Mouse (Mus musculus): ENCODE data around the gene Ly9. TPM values are rescaled to one million over a fixed set of nuclear protein-coding genes. Genes with fewer than 3 reads are reported as not detected.
A peak's percentile ranks its signal among the peaks of the same experiment; 100 is the strongest.

Gene Ly9
- total and polyA plus RNA-seq, 3 experiments, result 43.6 to 68.6 (median 57.8) TPM

GRCm38 (mm10) chr1:171552230-171552629 lies 55.0 kb downstream of the Ly9 start:
- no peaks in the 10 kb centered on the region for H3K27me3 ChIP-seq (replicated peaks)
- DNase-seq (ENCODE audit: extremely low read depth), result no peak
- in situ Hi-C loops (cut with MboI; ENCODE audit: low pct_ligation_motif_present, low pct_unique_long_range_greater_than_20kb, low sequenced_read_pairs) (no loop called here), dilution Hi-C loops (cut with MboI; ENCODE audit: extremely low pct_ligation_motif_present, extremely low pct_unique_long_range_greater_than_20kb, low sequenced_read_pairs) (no loop called here)
- TF ChIP-seq UBTF (IDR thresholded peaks at IDR 0.05; ENCODE audit: low read depth, low read length) (no peak), MAFK (IDR thresholded peaks at IDR 0.05; ENCODE audit: insufficient replicate concordance, low read length) (no peak), ZC3H11A (IDR thresholded peaks at IDR 0.05; ENCODE audit: low read depth, low read length) (no peak), SIN3A (IDR thresholded peaks at IDR 0.05; ENCODE audit: low read length) (no peak), POLR2AphosphoS2 (IDR thresholded peaks at IDR 0.05; ENCODE audit: low read depth, low read length) (no peak), USF2 (conservative IDR thresholded peaks at IDR 0.05; ENCODE audit: low read depth, low read length) (no peak), PAX5 (IDR thresholded peaks at IDR 0.05; ENCODE audit: low read length) (no peak), NRF1 (IDR thresholded peaks at IDR 0.05; ENCODE audit: low read depth, low read length) (no peak), POLR2A (IDR thresholded peaks at IDR 0.05; ENCODE audit: low read depth, low read length) (no peak), CHD2 (IDR thresholded peaks at IDR 0.05; ENCODE audit: low read length) (no peak), NELFE (IDR thresholded peaks at IDR 0.05; ENCODE audit: low read depth, low read length) (no peak), EP300 (IDR thresholded peaks at IDR 0.05; ENCODE audit: low read length) (no peak), KAT2A (IDR thresholded peaks at IDR 0.05; ENCODE audit: insufficient replicate concordance, low read length) (no peak), IRF4 (IDR thresholded peaks at IDR 0.05; ENCODE audit: low read depth, low read length) (no peak), HCFC1 (IDR thresholded peaks at IDR 0.05; ENCODE audit: low read depth, low read length) (no peak), CHD1 (IDR thresholded peaks at IDR 0.05; ENCODE audit: low read depth, low read length) (no peak), CTCF (conservative IDR thresholded peaks at IDR 0.05 in 1 of 2, IDR thresholded peaks at IDR 0.05 in 1 of 2; ENCODE audit: low read depth in 2 of 2, low read length in 2 of 2) (no peak), ELF1 (IDR thresholded peaks at IDR 0.05; ENCODE audit: low read depth, low read length) (no peak), JUN (IDR thresholded peaks at IDR 0.05; ENCODE audit: insufficient read depth, low read depth, low read length) (no peak), MAX (IDR thresholded peaks at IDR 0.05; ENCODE audit: low read length) (no peak)
- no peak overlapping the region for H3K4me2 ChIP-seq (ENCODE audit: insufficient read depth, low read depth, poor library complexity, severe bottlenecking)
- no peak overlapping the region for H3K9ac ChIP-seq (ENCODE audit: insufficient read depth, low read depth)
- no peaks in the 10 kb centered on the region for H3K36me3 ChIP-seq (replicated peaks in 1 of 2; ENCODE audit: control insufficient read depth in 1 of 2, insufficient read depth in 1 of 2, low read length in 1 of 2)
- no peaks in the 10 kb centered on the region for H3K79me2 ChIP-seq (replicated peaks; ENCODE audit: control insufficient read depth, extremely low read depth, insufficient read depth, poor library complexity, severe bottlenecking)
- peaks cover 2% of the 10 kb centered on the region for H3K9me3 ChIP-seq (replicated peaks; ENCODE audit: low read length)
- H3K4me1 ChIP-seq (ENCODE audit: control insufficient read depth in 1 of 2, insufficient read depth in 2 of 2), result peaks cover 3 to 8% of the 10 kb centered on the region in 2 experiments; a peak in 2 of 4 replicates
- H3K4me3 ChIP-seq (replicated peaks in 1 of 3; ENCODE audit: low read depth in 2 of 3, low read length in 2 of 3, poor library complexity in 1 of 3), result no peak overlapping the region
- H3K27ac ChIP-seq (ENCODE audit: insufficient read depth, low read depth), result no peak overlapping the region

GRCm38 (mm10) chr1:171551326-171551725 lies 55.9 kb downstream of the Ly9 start:
- Histone ChIP-seq H3K4me3 (replicated peaks in 1 of 3; ENCODE audit: low read depth in 2 of 3, low read length in 2 of 3, poor library complexity in 1 of 3) (no peak overlapping the region), H3K4me1 (ENCODE audit: control insufficient read depth in 1 of 2, insufficient read depth in 2 of 2) (peaks cover 3 to 8% of the 10 kb centered on the region in 2 experiments; a peak in 2 of 4 replicates), H3K9ac (ENCODE audit: insufficient read depth, low read depth) (no peak overlapping the region), H3K27ac (ENCODE audit: insufficient read depth, low read depth) (no peak overlapping the region), H3K79me2 (replicated peaks; ENCODE audit: control insufficient read depth, extremely low read depth, insufficient read depth, poor library complexity, severe bottlenecking) (no peaks in the 10 kb centered on the region), H3K36me3 (replicated peaks in 1 of 2; ENCODE audit: control insufficient read depth in 1 of 2, insufficient read depth in 1 of 2, low read length in 1 of 2) (no peaks in the 10 kb centered on the region), H3K4me2 (ENCODE audit: insufficient read depth, low read depth, poor library complexity, severe bottlenecking) (no peak overlapping the region), H3K27me3 (replicated peaks) (no peaks in the 10 kb centered on the region), H3K9me3 (replicated peaks; ENCODE audit: low read length) (peaks cover 2% of the 10 kb centered on the region)
- dilution Hi-C loops (cut with MboI; ENCODE audit: extremely low pct_ligation_motif_present, extremely low pct_unique_long_range_greater_than_20kb, low sequenced_read_pairs), result no loop called here
- TF ChIP-seq MAZ (IDR thresholded peaks at IDR 0.05; ENCODE audit: low read depth, low read length), result no peak
- in situ Hi-C loops (cut with MboI; ENCODE audit: low pct_ligation_motif_present, low pct_unique_long_range_greater_than_20kb, low sequenced_read_pairs), result no loop called here
- peak; percentile 35 for DNase-seq (ENCODE audit: extremely low read depth)
